In genomic region chr1:133100980-133101798, GRCm38 (mm10) we compare ENCODE assay signal across 8 mouse cellular contexts. TPM values are rescaled to one million over a fixed set of nuclear protein-coding genes. Genes with fewer than 3 reads are reported as not detected.
DNase-seq lines count a peak whose midpoint lies in the region; ATAC-seq lines count a peak whose summit lies in the region.

No protein-coding gene starts in this region.

- H3K9me3 ChIP-seq in hindbrain, embryonic 10.5 days, result no peaks in the 10 kb centered on the region
- no peaks in the 10 kb centered on the region for H3K9me3 ChIP-seq in hindbrain, embryonic 12.5 days (replicated peaks)
- H3K9me3 ChIP-seq in intestine, embryonic 15.5 days, result no peaks in the 10 kb centered on the region
- no peaks in the 10 kb centered on the region for H3K9me3 ChIP-seq in midbrain, embryonic 14.5 days (ENCODE audit: control insufficient read depth, low read length)

- no peak overlapping the region for H3K4me2 ChIP-seq in hindbrain, embryonic 12.5 days (replicated peaks)
- no peak overlapping the region for H3K4me2 ChIP-seq in intestine, embryonic 15.5 days (replicated peaks)
- no peak overlapping the region for H3K4me2 ChIP-seq in midbrain, embryonic 14.5 days (ENCODE audit: low read length)

- 44% methylated on average over 17 of the region's 17 CpGs for WGBS in hindbrain, embryonic 10.5 days
- 47% methylated on average over 17 of the region's 17 CpGs for WGBS in hindbrain, embryonic 12.5 days
- WGBS in intestine, embryonic 15.5 days, result 37% methylated on average over 17 of the region's 17 CpGs
- 45% methylated on average over 17 of the region's 17 CpGs for WGBS in midbrain, embryonic 14.5 days

- H3K27me3 ChIP-seq in hindbrain, embryonic 10.5 days (ENCODE audit: insufficient read depth, poor library complexity, severe bottlenecking), result no peaks in the 10 kb centered on the region
- H3K27me3 ChIP-seq in hindbrain, embryonic 12.5 days, result no peaks in the 10 kb centered on the region
- no peaks in the 10 kb centered on the region for H3K27me3 ChIP-seq in intestine, embryonic 15.5 days (replicated peaks)
- no peaks in the 10 kb centered on the region for H3K27me3 ChIP-seq in midbrain, embryonic 14.5 days (ENCODE audit: control insufficient read depth, insufficient read depth, low read length)
- H3K27me3 ChIP-seq in splenic B cell, adult 2 months (ENCODE audit: control insufficient read depth, insufficient read depth, low read length, poor library complexity, severe bottlenecking), result no peaks in the 10 kb centered on the region

- no peaks in the 10 kb centered on the region for H3K4me1 ChIP-seq in hindbrain, embryonic 10.5 days (replicated peaks)
- H3K4me1 ChIP-seq in hindbrain, embryonic 12.5 days, result peaks cover 3% of the 10 kb centered on the region; the same call in 1 of the 2 replicates
- H3K4me1 ChIP-seq in intestine, embryonic 15.5 days (replicated peaks), result no peaks in the 10 kb centered on the region
- no peaks in the 10 kb centered on the region for H3K4me1 ChIP-seq in midbrain, embryonic 14.5 days (ENCODE audit: control insufficient read depth, insufficient read depth, low read length)

- intact Hi-C loops in left cerebral cortex, postnatal 14 days (cut with DNase I), result loop anchor here (5.0 to 10.0 kb wide), 2 partner anchors 64 to 346 kb away; no protein-coding TSS in a partner anchor

- no peak overlapping the region for H3K9ac ChIP-seq in hindbrain, embryonic 12.5 days
- no peak overlapping the region for H3K9ac ChIP-seq in intestine, embryonic 15.5 days
- H3K9ac ChIP-seq in midbrain, embryonic 14.5 days (replicated peaks; ENCODE audit: low read length), result no peak overlapping the region

- DNase-seq in hindbrain, embryonic 10.5 days (ENCODE audit: low spot score), result peak; percentile 82
- DNase-seq in cerebellum, postnatal 10 days, result peak; percentile 87 to 90
- DNase-seq in frontal cortex, postnatal 25 days (ENCODE audit: low spot score in 2 of 2), result peak; percentile 75 to 83
- DNase-seq in left cerebral cortex, postnatal 14 days (ENCODE audit: low spot score in 2 of 2), result peak; percentile 84 to 87
- DNase-seq in midbrain, embryonic 14.5 days, result peak; percentile 87
- DNase-seq in splenic B cell, adult 2 months (ENCODE audit: low read depth, low spot score), result peak; percentile 86

- peaks cover 98% of the 10 kb centered on the region for H3K36me3 ChIP-seq in hindbrain, embryonic 10.5 days
- H3K36me3 ChIP-seq in hindbrain, embryonic 12.5 days, result peaks cover 97% of the 10 kb centered on the region
- peaks cover 20% of the 10 kb centered on the region; the same call in 1 of the 2 replicates for H3K36me3 ChIP-seq in intestine, embryonic 15.5 days
- H3K36me3 ChIP-seq in midbrain, embryonic 14.5 days (ENCODE audit: control insufficient read depth, insufficient read depth, low read length), result peaks cover 98% of the 10 kb centered on the region
- peaks cover 34% of the 10 kb centered on the region for H3K36me3 ChIP-seq in splenic B cell, adult 2 months (ENCODE audit: control insufficient read depth, insufficient read depth, low read length, poor library complexity, severe bottlenecking)

- H3K27ac ChIP-seq in hindbrain, embryonic 10.5 days, result no peak overlapping the region
- H3K27ac ChIP-seq in hindbrain, embryonic 12.5 days, result no peak overlapping the region
- H3K27ac ChIP-seq in intestine, embryonic 15.5 days, result no peak overlapping the region
- H3K27ac ChIP-seq in midbrain, embryonic 14.5 days (replicated peaks; ENCODE audit: low read depth, low read length), result 0 out of 2 replicates have a peak overlapping the region, but pooled peaks have one; percentile 14

- no peak for ATAC-seq in hindbrain, embryonic 12.5 days (ENCODE audit: low FRiP score)
- ATAC-seq in intestine, embryonic 15.5 days, result peak; percentile 66
- peak; percentile 27; the same call in 1 of the 2 replicates for ATAC-seq in midbrain, embryonic 14.5 days (ENCODE audit: low FRiP score, low TSS enrichment)

- no peak overlapping the region for H3K4me3 ChIP-seq in hindbrain, embryonic 10.5 days
- H3K4me3 ChIP-seq in hindbrain, embryonic 12.5 days, result no peak overlapping the region
- H3K4me3 ChIP-seq in intestine, embryonic 15.5 days (replicated peaks), result no peak overlapping the region
- no peak overlapping the region for H3K4me3 ChIP-seq in midbrain, embryonic 14.5 days (replicated peaks; ENCODE audit: low read depth, low read length)

RNA-seq across cellular contexts. Expression of gene Ppp1r15b, which starts 29.8 kb away (rescaled TPM):
- polyA plus RNA-seq in hindbrain, embryonic 10.5 days (2016; fragmentation: Nextera tagmentation; extraction: Ambion mirVana), result 46.2 and 54.6 TPM in 2 replicates
- 49.1 and 53.4 TPM in 2 replicates for polyA plus RNA-seq in hindbrain, embryonic 12.5 days (2016; fragmentation: Nextera tagmentation; extraction: Ambion mirVana)
- polyA plus RNA-seq in intestine, embryonic 15.5 days (2015; fragmentation: Nextera tagmentation; extraction: Ambion mirVana), result 46.7 and 46.9 TPM in 2 replicates
- total RNA-seq in left cerebral cortex, postnatal 14 days (2021), result 10 to 100 TPM; 45.5 to 46.8 TPM
- 18.1 and 36.2 TPM in 2 replicates for polyA plus RNA-seq in midbrain, embryonic 14.5 days (2014; fragmentation: Nextera tagmentation; extraction: Ambion mirVana)

RNA-seq across cellular contexts. Expression of gene Pik3c2b, which starts 55.7 kb away (rescaled TPM):
- 16.8 and 20.8 TPM in 2 replicates for polyA plus RNA-seq in hindbrain, embryonic 10.5 days (2016; fragmentation: Nextera tagmentation; extraction: Ambion mirVana)
- polyA plus RNA-seq in hindbrain, embryonic 12.5 days (2016; fragmentation: Nextera tagmentation; extraction: Ambion mirVana), result 17.0 and 19.8 TPM in 2 replicates
- 6.1 and 7.0 TPM in 2 replicates for polyA plus RNA-seq in intestine, embryonic 15.5 days (2015; fragmentation: Nextera tagmentation; extraction: Ambion mirVana)
- 10 to 100 TPM; 17.2 to 18.8 TPM for total RNA-seq in left cerebral cortex, postnatal 14 days (2021)
- 14.3 and 17.0 TPM in 2 replicates for polyA plus RNA-seq in midbrain, embryonic 14.5 days (2014; fragmentation: Nextera tagmentation; extraction: Ambion mirVana)
